Mouse (Mus musculus): ENCODE results near the gene Exoc3l4.

DNA sequence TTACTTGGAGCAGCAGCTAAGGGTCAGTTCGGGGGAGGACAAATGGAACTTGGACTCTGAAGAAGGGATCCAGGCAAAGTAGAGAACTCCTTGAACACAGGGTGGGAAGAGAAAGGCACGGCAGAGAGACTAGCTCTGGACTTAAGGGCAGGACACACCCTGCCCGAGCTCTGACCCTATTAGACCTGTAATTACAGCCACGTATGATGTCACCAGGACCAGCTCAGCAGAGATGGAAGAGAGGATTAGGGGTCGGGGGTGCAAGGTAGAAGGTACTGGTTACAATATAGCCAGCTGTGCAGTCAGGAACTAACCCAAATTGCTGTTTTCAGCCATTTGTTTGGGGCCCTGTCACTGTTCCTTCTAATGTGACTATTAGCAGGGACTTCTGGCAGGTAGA, 6.0 kb downstream of the Exoc3l4 start:
- TF ChIP-seq GATA1 (IDR thresholded peaks at IDR 0.05; ENCODE audit: low read length) (no peak), TAL1 (IDR thresholded peaks at IDR 0.05; ENCODE audit: low read length) (no peak)

All from erythroblast, embryonic 14.5 days (primary cell).